Mouse (Mus musculus): ENCODE results near the gene Usp9x.

DNA sequence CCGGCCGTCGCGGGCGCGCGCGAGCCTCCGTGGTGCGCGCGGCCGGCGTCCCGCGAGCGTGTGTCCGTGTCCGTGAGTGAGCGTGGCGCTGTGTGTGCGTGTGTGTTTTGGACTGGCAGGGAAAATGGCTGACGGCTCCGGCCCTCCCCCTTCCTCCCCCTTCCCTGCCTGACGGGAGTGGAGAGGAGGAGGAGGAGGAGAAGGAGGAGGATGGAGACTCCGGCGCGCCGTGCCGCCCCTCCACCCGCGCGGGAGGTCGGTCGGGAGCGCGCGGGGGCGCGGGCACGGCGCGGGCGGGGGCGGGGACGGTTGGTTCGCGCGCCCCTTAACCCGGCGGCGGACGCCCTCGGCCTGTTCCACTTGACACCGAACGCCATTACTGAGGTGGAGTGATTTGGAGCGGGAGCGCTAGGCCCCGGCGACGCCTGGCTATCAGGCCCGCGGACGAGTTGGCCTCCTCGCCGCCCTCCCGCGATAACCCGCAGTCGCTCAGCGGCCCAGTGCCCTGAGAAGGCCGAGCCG, 1.2 kb downstream of the Usp9x start:
- TF ChIP-seq MEF2A (IDR thresholded peaks at IDR 0.05; ENCODE audit: borderline replicate concordance, low read depth, low read length) (no peak), POLR2A (IDR thresholded peaks at IDR 0.05; ENCODE audit: low read depth, low read length) (peak; percentile 31; the same call in 1 of the 2 replicates), CTCF (conservative IDR thresholded peaks at IDR 0.05 in 1 of 2, IDR thresholded peaks at IDR 0.05 in 1 of 2; ENCODE audit: low read depth in 2 of 2, low read length in 2 of 2) (no peak), MAFK (IDR thresholded peaks at IDR 0.05; ENCODE audit: insufficient replicate concordance, low read length) (no peak), USF1 (IDR thresholded peaks at IDR 0.05; ENCODE audit: low read depth, low read length) (no peak)

Measured in CH12.LX (cell line).